Mouse (Mus musculus): ENCODE results near the gene Chrm3. TPM values are rescaled to one million over a fixed set of nuclear protein-coding genes. Genes with fewer than 3 reads are reported as not detected.

The Chrm3 gene
- polyA plus RNA-seq, 1 experiment from 2014 or later, result 0.31 TPM

DNA sequence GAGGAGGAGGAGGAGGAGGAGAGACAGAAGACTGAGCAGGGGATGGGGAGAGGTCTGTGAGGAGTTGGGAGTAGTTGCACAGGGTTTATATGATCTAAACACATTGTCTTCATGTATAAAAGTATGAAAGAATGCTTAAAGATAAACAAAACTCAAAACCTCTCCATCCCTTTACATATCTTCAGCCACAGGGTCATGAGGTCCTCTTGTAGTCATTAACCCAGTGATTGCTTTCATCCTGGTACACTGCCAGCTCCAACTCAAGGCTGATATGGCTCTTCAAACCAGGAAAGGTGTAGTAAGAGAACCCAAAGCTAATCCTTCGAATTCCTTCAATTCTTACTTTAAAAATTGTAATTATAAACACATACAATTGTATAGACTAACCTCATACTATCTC is 470.7 kb downstream of the Chrm3 start:
- Histone ChIP-seq H3K4me1 (replicated peaks; ENCODE audit: control insufficient read depth, insufficient read depth, low read length) (peaks cover 7% of the 10 kb centered on the region; the same call in 1 of the 2 replicates), H3K4me2 (ENCODE audit: low read depth, low read length) (no peak overlapping the region), H3K9me3 (ENCODE audit: control insufficient read depth, low read length) (no peaks in the 10 kb centered on the region), H3K27ac (ENCODE audit: low read length) (no peak overlapping the region), H3K27me3 (ENCODE audit: control insufficient read depth, insufficient read depth, low read depth, low read length) (no peaks in the 10 kb centered on the region), H3K9ac (ENCODE audit: low read length) (no peak overlapping the region), H3K36me3 (ENCODE audit: control insufficient read depth, insufficient read depth, low read length) (no peaks in the 10 kb centered on the region), H3K4me3 (ENCODE audit: low read length) (no peak overlapping the region)
- ATAC-seq (ENCODE audit: low read depth), result no peak
- 51% methylated on average over 1 of the region's 1 CpGs for WGBS

DNA sequence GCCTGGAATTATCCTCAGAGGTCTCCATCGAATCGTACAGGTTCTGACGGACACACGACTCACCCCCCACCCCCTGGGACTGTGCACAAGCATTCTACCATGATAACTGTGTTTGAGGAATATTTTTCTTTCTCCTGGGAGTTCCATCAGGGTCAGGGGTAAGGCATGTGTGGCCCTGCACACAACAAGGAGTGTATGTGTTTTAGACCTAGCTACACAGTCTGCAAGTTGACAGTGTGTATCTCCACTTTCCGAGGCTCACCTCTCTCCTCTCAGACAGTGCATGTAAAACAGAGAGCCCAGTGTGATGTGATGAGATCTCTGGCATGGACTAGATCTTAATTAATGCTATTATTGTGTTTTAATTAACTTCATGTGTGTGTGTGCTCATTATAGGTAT is 472.4 kb downstream of the Chrm3 start:
- Histone ChIP-seq H3K9ac (ENCODE audit: low read length) (no peak overlapping the region), H3K27ac (ENCODE audit: low read length) (no peak overlapping the region), H3K4me1 (replicated peaks; ENCODE audit: control insufficient read depth, insufficient read depth, low read length) (peaks cover 7% of the 10 kb centered on the region; the same call in 1 of the 2 replicates), H3K9me3 (ENCODE audit: control insufficient read depth, low read length) (no peaks in the 10 kb centered on the region), H3K36me3 (ENCODE audit: control insufficient read depth, insufficient read depth, low read length) (no peaks in the 10 kb centered on the region), H3K4me3 (ENCODE audit: low read length) (no peak overlapping the region), H3K27me3 (ENCODE audit: control insufficient read depth, insufficient read depth, low read depth, low read length) (no peaks in the 10 kb centered on the region), H3K4me2 (ENCODE audit: low read depth, low read length) (no peak overlapping the region)
- ATAC-seq (ENCODE audit: low read depth), result no peak
- 50% methylated on average over 5 of the region's 5 CpGs for WGBS

DNA sequence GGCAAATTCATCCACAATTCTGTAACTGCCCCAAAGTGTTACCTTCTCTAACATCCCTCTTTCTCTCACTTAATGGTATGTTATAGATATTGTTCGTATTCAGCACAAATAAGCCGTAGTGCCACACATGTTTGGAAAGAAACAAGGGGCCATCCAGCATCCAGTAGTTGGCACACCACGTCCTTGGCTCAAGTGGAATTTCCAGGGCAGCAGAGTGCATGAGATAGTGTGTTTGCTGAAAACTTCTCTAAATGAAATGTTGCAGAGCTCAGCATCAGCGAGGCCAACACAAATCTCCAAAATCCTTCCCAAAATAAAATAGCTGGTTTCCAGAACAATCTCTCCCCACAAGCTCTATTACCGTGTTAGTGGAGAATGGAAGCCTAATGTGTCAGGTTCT is 473.4 kb downstream of the Chrm3 start:
- H3K27me3 ChIP-seq (ENCODE audit: control insufficient read depth, insufficient read depth, low read depth, low read length), result no peaks in the 10 kb centered on the region
- WGBS, result 79% methylated on average over 5 of the region's 5 CpGs

GRCm38 (mm10) chr13:9886465-9887135 is 474.0 kb downstream of the Chrm3 start:
- no peaks in the 10 kb centered on the region for H3K9me3 ChIP-seq (ENCODE audit: control insufficient read depth, low read length)
- peaks cover 8% of the 10 kb centered on the region; the same call in 1 of the 2 replicates for H3K4me1 ChIP-seq (replicated peaks; ENCODE audit: control insufficient read depth, insufficient read depth, low read length)
- no peak overlapping the region for H3K4me2 ChIP-seq (ENCODE audit: low read depth, low read length)
- no peak overlapping the region for H3K9ac ChIP-seq (ENCODE audit: low read length)
- 0 out of 2 replicates have a peak, but pooled peaks have one; percentile 26 for ATAC-seq (ENCODE audit: low read depth)
- WGBS, result 45% methylated on average over 6 of the region's 6 CpGs
- no peaks in the 10 kb centered on the region for H3K36me3 ChIP-seq (ENCODE audit: control insufficient read depth, insufficient read depth, low read length)
- H3K4me3 ChIP-seq (ENCODE audit: low read length), result no peak overlapping the region
- no peaks in the 10 kb centered on the region for H3K27me3 ChIP-seq (ENCODE audit: control insufficient read depth, insufficient read depth, low read depth, low read length)
- no peak overlapping the region for H3K27ac ChIP-seq (ENCODE audit: low read length)

More for the DNA sequence above, 473.4 kb downstream of the Chrm3 start:
- Histone ChIP-seq H3K4me1 (replicated peaks; ENCODE audit: control insufficient read depth, insufficient read depth, low read length) (peaks cover 8% of the 10 kb centered on the region; the same call in 1 of the 2 replicates), H3K36me3 (ENCODE audit: control insufficient read depth, insufficient read depth, low read length) (no peaks in the 10 kb centered on the region), H3K4me3 (ENCODE audit: low read length) (no peak overlapping the region), H3K27ac (ENCODE audit: low read length) (no peak overlapping the region), H3K4me2 (ENCODE audit: low read depth, low read length) (no peak overlapping the region), H3K9me3 (ENCODE audit: control insufficient read depth, low read length) (no peaks in the 10 kb centered on the region), H3K9ac (ENCODE audit: low read length) (no peak overlapping the region)
- ATAC-seq (ENCODE audit: low read depth), result no peak

DNA sequence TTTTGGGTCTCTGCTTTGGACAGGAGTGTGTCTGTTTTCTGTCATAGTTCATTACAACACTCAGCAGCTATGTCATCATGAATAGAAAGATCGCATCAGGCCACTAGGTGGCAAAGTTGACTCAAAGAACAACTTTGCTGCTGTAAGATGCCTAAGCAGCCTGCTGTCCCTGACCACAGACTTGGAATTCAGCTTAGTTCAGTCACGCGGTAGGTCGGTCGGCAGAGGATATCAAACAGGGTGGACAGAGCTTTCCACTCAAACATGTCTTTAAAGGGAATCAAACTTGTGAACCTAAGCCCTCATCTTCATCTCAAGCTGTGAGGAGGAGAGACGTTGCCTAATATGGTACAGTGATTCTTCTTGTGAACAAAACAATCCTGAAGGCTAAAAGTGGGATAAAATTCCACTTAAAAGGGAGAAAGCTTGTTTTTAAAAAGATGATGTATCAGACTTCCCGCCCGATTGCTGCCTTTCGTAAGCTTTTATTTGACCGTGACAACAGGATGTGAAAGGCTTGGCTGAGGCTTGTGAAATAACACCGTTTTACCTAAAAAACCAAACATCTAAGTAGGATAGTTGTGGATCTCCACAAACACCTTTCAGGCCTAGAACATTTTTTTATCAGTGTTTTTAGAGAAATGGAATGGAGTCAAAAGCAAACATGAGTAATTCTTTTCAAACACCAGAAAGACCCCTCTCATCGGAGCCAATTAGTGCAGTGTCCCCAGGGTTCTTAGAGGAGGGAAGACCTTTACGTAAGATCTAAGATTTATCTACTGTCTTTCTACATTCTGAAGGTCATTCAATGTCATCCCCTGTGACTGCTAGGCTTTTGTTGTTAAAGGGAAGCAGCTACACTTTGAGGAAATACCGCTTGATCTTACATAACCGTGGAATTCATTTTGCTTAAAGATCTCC is 478.0 kb downstream of the Chrm3 start:
- no peak overlapping the region for H3K27ac ChIP-seq (ENCODE audit: low read length)
- peak; percentile 86 for ATAC-seq (ENCODE audit: low read depth)
- no peak overlapping the region for H3K4me2 ChIP-seq (ENCODE audit: low read depth, low read length)
- H3K4me1 ChIP-seq (replicated peaks; ENCODE audit: control insufficient read depth, insufficient read depth, low read length), result peaks cover 8% of the 10 kb centered on the region; the same call in 1 of the 2 replicates
- no peaks in the 10 kb centered on the region for H3K27me3 ChIP-seq (ENCODE audit: control insufficient read depth, insufficient read depth, low read depth, low read length)
- H3K4me3 ChIP-seq (ENCODE audit: low read length), result no peak overlapping the region
- H3K9ac ChIP-seq (ENCODE audit: low read length), result no peak overlapping the region
- 34% methylated on average over 15 of the region's 15 CpGs for WGBS
- no peaks in the 10 kb centered on the region for H3K36me3 ChIP-seq (ENCODE audit: control insufficient read depth, insufficient read depth, low read length)
- H3K9me3 ChIP-seq (ENCODE audit: control insufficient read depth, low read length), result no peaks in the 10 kb centered on the region

DNA sequence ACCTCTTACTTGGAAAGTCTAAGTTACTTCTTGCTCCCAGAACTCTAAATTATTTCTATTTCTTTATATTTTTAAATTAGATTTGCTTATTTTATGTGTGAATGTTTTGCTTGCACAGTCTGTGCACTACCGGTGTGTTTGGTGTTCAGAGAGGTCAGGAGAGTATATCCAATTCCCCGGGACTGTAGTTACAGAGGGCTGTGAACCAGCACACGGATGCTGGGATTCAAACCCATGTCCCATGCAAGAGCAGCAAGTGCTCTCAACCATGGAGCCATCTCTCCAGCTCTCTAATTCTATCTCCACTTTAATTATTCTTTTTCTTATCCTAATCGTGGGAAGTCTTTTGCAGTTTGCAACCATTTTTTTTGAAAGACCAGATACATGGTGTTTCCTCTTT is 478.7 kb downstream of the Chrm3 start:
- Histone ChIP-seq H3K9ac (ENCODE audit: low read length) (no peak overlapping the region), H3K27ac (ENCODE audit: low read length) (no peak overlapping the region), H3K4me3 (ENCODE audit: low read length) (no peak overlapping the region), H3K36me3 (ENCODE audit: control insufficient read depth, insufficient read depth, low read length) (no peaks in the 10 kb centered on the region), H3K9me3 (ENCODE audit: control insufficient read depth, low read length) (no peaks in the 10 kb centered on the region), H3K4me1 (replicated peaks; ENCODE audit: control insufficient read depth, insufficient read depth, low read length) (peaks cover 8% of the 10 kb centered on the region; the same call in 1 of the 2 replicates), H3K4me2 (ENCODE audit: low read depth, low read length) (no peak overlapping the region), H3K27me3 (ENCODE audit: control insufficient read depth, insufficient read depth, low read depth, low read length) (no peaks in the 10 kb centered on the region)
- 41% methylated on average over 4 of the region's 4 CpGs for WGBS
- ATAC-seq (ENCODE audit: low read depth), result no peak

GRCm38 (mm10) chr13:9880401-9880800 is 480.2 kb downstream of the Chrm3 start:
- Histone ChIP-seq H3K9me3 (ENCODE audit: control insufficient read depth, low read length) (no peaks in the 10 kb centered on the region), H3K27ac (ENCODE audit: low read length) (no peak overlapping the region), H3K36me3 (ENCODE audit: control insufficient read depth, insufficient read depth, low read length) (no peaks in the 10 kb centered on the region), H3K4me2 (ENCODE audit: low read depth, low read length) (no peak overlapping the region), H3K9ac (ENCODE audit: low read length) (no peak overlapping the region), H3K4me3 (ENCODE audit: low read length) (no peak overlapping the region), H3K27me3 (ENCODE audit: control insufficient read depth, insufficient read depth, low read depth, low read length) (no peaks in the 10 kb centered on the region), H3K4me1 (replicated peaks; ENCODE audit: control insufficient read depth, insufficient read depth, low read length) (0 out of 2 replicates have a peak, but pooled peaks cover 2% of the 10 kb centered on the region)
- WGBS, result 72% methylated on average over 4 of the region's 4 CpGs
- no peak for ATAC-seq (ENCODE audit: low read depth)

DNA sequence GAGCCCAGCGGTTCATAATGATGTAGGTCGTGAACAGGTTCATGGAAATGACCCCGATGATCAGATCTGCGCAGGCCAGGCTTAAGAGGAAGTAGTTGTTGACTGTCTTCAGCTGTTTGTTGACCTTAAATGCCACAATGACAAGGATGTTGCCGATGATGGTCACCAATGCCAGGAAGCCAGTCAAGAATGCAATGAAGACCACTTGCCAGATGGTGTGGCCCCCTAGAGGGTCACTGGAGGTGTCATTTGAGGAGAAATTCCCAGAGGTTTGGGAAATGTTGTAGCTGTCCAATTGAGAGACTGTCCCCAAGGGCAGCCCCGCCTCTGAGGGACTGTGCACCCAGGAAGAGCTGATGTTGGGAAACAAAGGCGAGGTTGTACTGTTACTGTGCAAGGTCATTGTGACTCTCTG is 482.0 kb downstream of the Chrm3 start:
- ATAC-seq (ENCODE audit: low read depth), result no peak
- H3K4me3 ChIP-seq (ENCODE audit: low read length), result no peak overlapping the region
- WGBS, result 83% methylated on average over 7 of the region's 7 CpGs

GRCm38 (mm10) chr13:9873377-9873776 is 487.3 kb downstream of the Chrm3 start:
- ATAC-seq (ENCODE audit: low read depth), result no peak
- no peaks in the 10 kb centered on the region for H3K9me3 ChIP-seq (ENCODE audit: control insufficient read depth, low read length)
- no peaks in the 10 kb centered on the region for H3K36me3 ChIP-seq (ENCODE audit: control insufficient read depth, insufficient read depth, low read length)
- H3K4me2 ChIP-seq (ENCODE audit: low read depth, low read length), result no peak overlapping the region
- H3K27ac ChIP-seq (ENCODE audit: low read length), result no peak overlapping the region
- H3K4me1 ChIP-seq (replicated peaks; ENCODE audit: control insufficient read depth, insufficient read depth, low read length), result no peaks in the 10 kb centered on the region
- WGBS, result 67% methylated on average over 3 of the region's 3 CpGs
- no peak overlapping the region for H3K4me3 ChIP-seq (ENCODE audit: low read length)
- no peak overlapping the region for H3K9ac ChIP-seq (ENCODE audit: low read length)
- H3K27me3 ChIP-seq (ENCODE audit: control insufficient read depth, insufficient read depth, low read depth, low read length), result no peaks in the 10 kb centered on the region

More for the DNA sequence above, 482.0 kb downstream of the Chrm3 start:
- Histone ChIP-seq H3K4me1 (replicated peaks; ENCODE audit: control insufficient read depth, insufficient read depth, low read length) (0 out of 2 replicates have a peak, but pooled peaks cover 2% of the 10 kb centered on the region), H3K27ac (ENCODE audit: low read length) (no peak overlapping the region), H3K4me2 (ENCODE audit: low read depth, low read length) (no peak overlapping the region), H3K9ac (ENCODE audit: low read length) (no peak overlapping the region), H3K36me3 (ENCODE audit: control insufficient read depth, insufficient read depth, low read length) (no peaks in the 10 kb centered on the region), H3K9me3 (ENCODE audit: control insufficient read depth, low read length) (no peaks in the 10 kb centered on the region), H3K27me3 (ENCODE audit: control insufficient read depth, insufficient read depth, low read depth, low read length) (no peaks in the 10 kb centered on the region)
